Mouse (Mus musculus): ENCODE data around the gene Zkscan14. TPM values are rescaled to one million over a fixed set of nuclear protein-coding genes. Genes with fewer than 3 reads are reported as not detected.
A peak's percentile ranks its signal among the peaks of the same experiment; 100 is the strongest.

Zkscan14 gene
- total RNA-seq, 1 experiment from 2014 or later, result 13.3 TPM

GRCm38 (mm10) chr5:145202446-145202845 is 778 bp upstream of the Zkscan14 start:
- DNase-seq, result no peak

- DNase-seq, result no peak
Observed at GRCm38 (mm10) chr5:145200387-145200786, 1.3 kb downstream of the Zkscan14 start.

GRCm38 (mm10) chr5:145191962-145192361 is 9.7 kb downstream of the Zkscan14 start, which contains the start of gene Atp5j2:
Gene Atp5j2 (minus strand): TSS chr5:145192062.
- no peak for DNase-seq

DNA sequence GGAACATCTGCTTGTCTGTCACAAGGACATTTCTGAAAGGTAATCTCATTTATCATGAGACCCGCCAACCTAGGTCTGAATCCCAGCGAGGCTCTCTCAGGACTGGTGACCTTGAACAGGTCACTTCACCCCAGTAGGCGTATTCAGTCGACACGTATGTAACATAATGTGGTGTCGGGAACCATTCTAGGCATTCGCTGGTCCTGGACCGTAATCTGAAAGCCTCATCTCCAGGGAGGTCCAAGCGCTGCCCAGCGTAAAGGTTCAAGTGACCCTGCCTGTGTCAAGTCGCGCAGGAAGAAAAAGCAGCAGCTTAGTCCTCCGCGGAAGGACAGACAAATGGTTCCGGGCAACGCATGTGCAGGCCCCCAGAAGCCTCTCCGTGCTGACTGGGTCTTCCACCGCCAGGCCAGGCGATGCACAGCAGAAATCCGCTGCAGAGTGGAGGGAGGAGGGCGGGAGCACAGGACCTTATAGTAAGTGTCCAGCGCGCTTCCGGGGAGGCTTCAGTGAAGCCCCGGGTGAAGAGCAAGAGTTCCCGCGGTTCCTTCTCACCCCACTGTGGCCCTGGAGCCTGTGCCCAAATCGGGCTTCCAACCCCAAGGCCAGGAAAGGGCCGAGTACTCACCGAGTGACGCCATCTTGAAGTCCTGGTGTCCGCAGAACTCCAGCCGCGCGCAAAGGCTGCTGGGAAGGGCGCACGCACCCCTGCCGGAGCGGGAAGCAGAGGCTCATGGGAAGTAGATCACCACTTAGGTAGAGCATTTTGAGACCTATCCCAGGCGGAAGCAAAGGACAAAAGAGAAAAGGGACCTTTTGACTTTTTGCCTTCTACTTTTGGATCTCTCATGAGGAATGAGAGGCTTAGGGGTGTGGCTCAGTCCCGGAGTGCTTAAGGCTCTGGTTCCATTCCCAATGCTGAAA is 10.5 kb downstream of the Zkscan14 start:
- peak; percentile 89 for DNase-seq

DNA sequence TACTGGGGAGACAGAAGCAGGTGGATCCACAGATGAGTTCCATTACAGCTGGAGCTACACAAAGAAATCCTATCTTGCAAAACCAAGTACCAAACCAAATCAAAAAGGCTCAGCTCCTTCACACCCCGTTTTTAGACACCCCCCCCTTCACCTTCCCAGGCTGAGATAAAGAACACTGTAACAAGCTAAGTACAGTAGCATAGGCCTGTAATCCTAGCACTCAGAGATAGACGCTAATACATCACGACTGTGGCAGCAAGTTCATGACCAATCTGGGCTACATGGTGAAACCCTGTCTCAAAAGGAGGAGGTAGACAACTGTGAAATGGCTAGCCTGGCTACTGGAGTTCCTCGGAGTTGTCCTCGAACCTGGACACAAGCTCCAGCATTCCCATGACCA is 11.3 kb downstream of the Zkscan14 start:
- no peak for DNase-seq

GRCm38 (mm10) chr5:145189416-145189815 is 12.3 kb downstream of the Zkscan14 start:
- DNase-seq, result no peak

DNA sequence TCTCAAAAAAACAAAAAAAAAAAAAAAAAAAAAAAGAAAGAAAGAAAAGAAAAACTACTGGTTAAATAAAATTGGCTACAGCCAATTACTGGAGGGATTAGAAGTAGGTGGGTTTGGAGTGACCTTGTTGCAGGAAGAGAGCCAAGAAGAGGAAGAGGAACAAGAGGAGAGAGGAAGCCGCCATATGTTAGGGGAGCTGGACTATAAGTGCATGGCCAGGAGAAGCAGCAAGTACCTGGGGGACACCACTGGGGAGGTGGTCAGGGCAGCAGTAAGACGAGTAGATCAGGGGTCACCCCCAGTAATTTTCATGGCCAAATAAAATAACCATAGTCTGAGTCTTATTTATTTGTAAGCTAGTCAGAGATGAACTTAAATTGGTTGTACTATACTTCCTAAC is 16.4 kb downstream of the Zkscan14 start:
- DNase-seq, result no peak

GRCm38 (mm10) chr5:145178461-145178980 is 23.1 kb downstream of the Zkscan14 start:
- no peak for DNase-seq

DNA sequence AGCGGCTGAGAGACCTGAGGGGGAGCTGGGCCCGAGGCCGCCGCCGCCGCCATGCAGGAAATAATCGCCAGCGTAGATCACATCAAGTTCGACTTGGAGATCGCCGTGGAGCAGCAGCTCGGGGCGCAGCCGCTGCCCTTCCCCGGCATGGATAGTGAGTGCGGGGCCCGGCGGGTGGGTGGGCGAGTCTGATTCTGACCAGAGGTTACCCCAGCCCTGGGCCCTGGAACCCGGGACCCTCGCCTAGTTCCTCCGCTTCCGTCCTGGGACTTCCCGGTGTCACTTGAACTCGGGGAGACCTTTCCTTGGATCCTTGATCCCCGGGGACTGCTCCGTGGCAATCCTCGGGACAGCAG is 34.4 kb downstream of the Zkscan14 start:
- no peak for DNase-seq

GRCm38 (mm10) chr5:145166536-145167305 is 34.9 kb downstream of the Zkscan14 start, which contains the start of the genes Ptcd1 and Cpsf4:
Gene Ptcd1 (minus strand): TSS chr5:145167108.
Gene Cpsf4 (plus strand): TSS chr5:145167213.
- DNase-seq, result peak; percentile 98

GRCm38 (mm10) chr5:145165184-145165583 is 36.5 kb downstream of the Zkscan14 start:
- DNase-seq, result peak; percentile 5

GRCm38 (mm10) chr5:145164710-145165109 is 37.0 kb downstream of the Zkscan14 start:
- DNase-seq, result peak; percentile 20

DNA sequence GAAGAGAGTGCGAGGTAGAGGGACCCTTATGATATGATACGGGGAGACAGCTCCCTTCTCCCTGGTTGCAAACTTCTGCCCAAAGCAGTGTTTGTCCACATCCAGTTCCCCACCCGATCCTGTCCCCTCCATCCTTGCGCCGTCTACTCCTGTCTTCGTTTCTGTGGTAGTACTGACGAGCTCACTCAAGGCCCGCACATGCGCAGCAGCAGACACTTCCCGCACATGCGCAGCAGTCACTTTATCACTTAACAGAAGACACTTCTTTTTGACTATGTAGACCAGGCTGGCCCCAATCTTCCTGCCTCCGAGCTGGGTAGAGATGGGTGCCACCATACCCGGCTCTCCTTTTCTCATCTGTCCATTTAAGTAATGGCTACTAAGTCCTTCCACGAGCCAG is 40.3 kb downstream of the Zkscan14 start:
- no peak for DNase-seq

DNA sequence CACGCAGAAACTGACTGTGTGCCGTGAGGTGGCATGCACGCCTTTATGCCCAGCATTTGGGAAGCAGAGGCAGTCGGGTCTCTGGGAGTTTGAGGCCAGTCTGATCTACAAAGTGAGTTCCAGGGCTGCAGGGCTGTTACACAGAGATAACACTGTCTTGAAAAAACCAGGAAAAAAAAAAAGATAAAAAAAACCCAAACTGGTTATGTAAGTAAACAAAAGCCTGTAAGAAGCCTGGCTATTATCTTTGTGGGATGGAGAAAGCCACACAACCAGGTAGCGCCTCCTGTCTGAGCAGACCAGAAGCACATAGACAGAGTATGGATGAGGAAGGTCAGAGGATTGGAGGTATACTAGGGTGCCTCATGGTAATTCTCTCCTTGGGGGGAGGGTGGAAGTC is 49.0 kb downstream of the Zkscan14 start:
- DNase-seq, result no peak

GRCm38 (mm10) chr5:145149294-145149693 is 52.4 kb downstream of the Zkscan14 start:
- no peak for DNase-seq

GRCm38 (mm10) chr5:145147748-145148147 is 53.9 kb downstream of the Zkscan14 start:
- DNase-seq, result no peak

Other genes with a start within 250 kb of the Zkscan14 start
- 18.8 and 24.7 TPM in 2 replicates for gene Smurf1, start 236.0 kb downstream of the Zkscan14 start, total RNA-seq (2021)
- not detected in 2 replicates for gene Gm4871, start 169.1 kb downstream of the Zkscan14 start, total RNA-seq (2021)
- not detected in 2 replicates for gene 1700018F24Rik, start 158.9 kb downstream of the Zkscan14 start, total RNA-seq (2021)
- gene Arpc1a, start 118.0 kb downstream of the Zkscan14 start, total RNA-seq (2021), result 110 and 126 TPM in 2 replicates
- not detected in 2 replicates for gene Kpna7, start 117.8 kb downstream of the Zkscan14 start, total RNA-seq (2021)
- 243 and 311 TPM in 2 replicates for gene Arpc1b, start 87.7 kb downstream of the Zkscan14 start, total RNA-seq (2021)
- 91.0 and 131 TPM in 2 replicates for gene Pdap1, start 61.6 kb downstream of the Zkscan14 start, total RNA-seq (2021)
- gene Bud31, start 61.5 kb downstream of the Zkscan14 start, total RNA-seq (2021), result 113 and 115 TPM in 2 replicates
- 35.1 and 38.5 TPM in 2 replicates for gene Ptcd1, start 34.8 kb downstream of the Zkscan14 start, total RNA-seq (2021)
- 22.9 and 23.2 TPM in 2 replicates for gene Cpsf4, start 34.7 kb downstream of the Zkscan14 start, total RNA-seq (2021)
- 437 and 448 TPM in 2 replicates for gene Atp5j2, start 9.8 kb downstream of the Zkscan14 start, total RNA-seq (2021)
- gene Zkscan5, start 2.7 kb upstream of the Zkscan14 start, total RNA-seq (2021), result 11.1 and 12.9 TPM in 2 replicates
- 59.8 and 67.4 TPM in 2 replicates for gene Zfp655, start 29.8 kb upstream of the Zkscan14 start, total RNA-seq (2021)
- 18.0 and 19.2 TPM in 2 replicates for gene Zscan25, start 78.6 kb upstream of the Zkscan14 start, total RNA-seq (2021)
- gene Cyp3a57, start 143.4 kb upstream of the Zkscan14 start, total RNA-seq (2021), result 0.27 TPM in 1 of 2 replicates, not detected in the other

All from adrenal gland, postnatal 25 days (tissue).